Mouse (Mus musculus): ENCODE measurements around the gene Rarb. TPM values are rescaled to one million over a fixed set of nuclear protein-coding genes. Genes with fewer than 3 reads are reported as not detected.

Gene Rarb
- polyA plus RNA-seq, 2 experiments, result 1.7 TPM

- H3K27ac ChIP-seq, result no peak overlapping the region
- WGBS (ENCODE audit: insufficient replicate concordance), result 10% methylated on average over 12 of the region's 12 CpGs
- H3K27me3 ChIP-seq (ENCODE audit: control insufficient read depth, insufficient read depth, low read length), result no peaks in the 10 kb centered on the region
- H3K4me2 ChIP-seq (ENCODE audit: low read depth), result no peak overlapping the region
- H3K4me1 ChIP-seq (replicated peaks; ENCODE audit: control insufficient read depth in 2 of 2, insufficient read depth in 2 of 2, low read length in 1 of 2), result peaks cover 0 to 7% of the 10 kb centered on the region in 2 experiments; a peak in 2 of 4 replicates
- no peak for DNase-seq (ENCODE audit: low read depth in 3 of 3, low spot score in 3 of 3)
- no peak for TF ChIP-seq EP300 (IDR thresholded peaks at IDR 0.05; ENCODE audit: low read depth)
- TF ChIP-seq CTCF (IDR thresholded peaks at IDR 0.05; ENCODE audit: low read depth), result no peak
- no peak for ATAC-seq (ENCODE audit: insufficient read depth)
- no peaks in the 10 kb centered on the region for H3K9me3 ChIP-seq (ENCODE audit: control insufficient read depth, low read length)
- H3K9ac ChIP-seq (replicated peaks), result no peak overlapping the region
- no peaks in the 10 kb centered on the region for H3K36me3 ChIP-seq (replicated peaks; ENCODE audit: control insufficient read depth, insufficient read depth, low read depth)
- H3K4me3 ChIP-seq (ENCODE audit: insufficient read depth in 1 of 2, low read depth in 2 of 2, low read length in 2 of 2), result no peak overlapping the region
Measured at GRCm38 (mm10) chr14:16559294-16560217, 259.4 kb downstream of the Rarb start.

- DNase-seq (ENCODE audit: low read depth in 3 of 3, low spot score in 3 of 3) (no peak), ATAC-seq (ENCODE audit: insufficient read depth) (no peak)
- Histone ChIP-seq H3K4me1 (replicated peaks; ENCODE audit: control insufficient read depth in 2 of 2, insufficient read depth in 2 of 2, low read length in 1 of 2) (peaks cover 0 to 7% of the 10 kb centered on the region in 2 experiments; a peak in 2 of 4 replicates), H3K27ac (no peak overlapping the region), H3K4me3 (ENCODE audit: insufficient read depth in 1 of 2, low read depth in 2 of 2, low read length in 2 of 2) (no peak overlapping the region), H3K27me3 (ENCODE audit: control insufficient read depth, insufficient read depth, low read length) (no peaks in the 10 kb centered on the region), H3K36me3 (replicated peaks; ENCODE audit: control insufficient read depth, insufficient read depth, low read depth) (no peaks in the 10 kb centered on the region), H3K4me2 (ENCODE audit: low read depth) (no peak overlapping the region), H3K9me3 (ENCODE audit: control insufficient read depth, low read length) (no peaks in the 10 kb centered on the region), H3K9ac (replicated peaks) (no peak overlapping the region)
- TF ChIP-seq CTCF (IDR thresholded peaks at IDR 0.05; ENCODE audit: low read depth) (no peak), EP300 (IDR thresholded peaks at IDR 0.05; ENCODE audit: low read depth) (no peak)
- WGBS (ENCODE audit: insufficient replicate concordance), result 62% methylated on average over 2 of the region's 2 CpGs
Measured at GRCm38 (mm10) chr14:16558033-16558432, 260.9 kb downstream of the Rarb start.

- Histone ChIP-seq H3K9ac (replicated peaks) (no peak overlapping the region), H3K27ac (no peak overlapping the region), H3K9me3 (ENCODE audit: control insufficient read depth, low read length) (no peaks in the 10 kb centered on the region), H3K4me2 (ENCODE audit: low read depth) (no peak overlapping the region), H3K27me3 (ENCODE audit: control insufficient read depth, insufficient read depth, low read length) (no peaks in the 10 kb centered on the region), H3K36me3 (replicated peaks; ENCODE audit: control insufficient read depth, insufficient read depth, low read depth) (no peaks in the 10 kb centered on the region), H3K4me1 (replicated peaks; ENCODE audit: control insufficient read depth in 2 of 2, insufficient read depth in 2 of 2, low read length in 1 of 2) (peaks cover 0 to 5% of the 10 kb centered on the region in 2 experiments; a peak in 2 of 4 replicates), H3K4me3 (ENCODE audit: insufficient read depth in 1 of 2, low read depth in 2 of 2, low read length in 2 of 2) (no peak overlapping the region)
- no peak for DNase-seq (ENCODE audit: low read depth in 3 of 3, low spot score in 3 of 3)
- ATAC-seq (ENCODE audit: insufficient read depth), result no peak
- 33% methylated on average over 12 of the region's 12 CpGs for WGBS (ENCODE audit: insufficient replicate concordance)
- TF ChIP-seq EP300 (IDR thresholded peaks at IDR 0.05; ENCODE audit: low read depth) (no peak), CTCF (IDR thresholded peaks at IDR 0.05; ENCODE audit: low read depth) (no peak)
Measured at GRCm38 (mm10) chr14:16554643-16555459, 264.1 kb downstream of the Rarb start.

- H3K9me3 ChIP-seq (ENCODE audit: control insufficient read depth, low read length), result no peaks in the 10 kb centered on the region
- H3K4me1 ChIP-seq (replicated peaks; ENCODE audit: control insufficient read depth in 2 of 2, insufficient read depth in 2 of 2, low read length in 1 of 2), result peaks cover 0 to 5% of the 10 kb centered on the region in 2 experiments; a peak in 2 of 4 replicates
- no peak overlapping the region for H3K9ac ChIP-seq (replicated peaks)
- no peak overlapping the region for H3K4me3 ChIP-seq (ENCODE audit: insufficient read depth in 1 of 2, low read depth in 2 of 2, low read length in 2 of 2)
- H3K27ac ChIP-seq, result no peak overlapping the region
- no peaks in the 10 kb centered on the region for H3K36me3 ChIP-seq (replicated peaks; ENCODE audit: control insufficient read depth, insufficient read depth, low read depth)
- TF ChIP-seq CTCF (IDR thresholded peaks at IDR 0.05; ENCODE audit: low read depth) (no peak), EP300 (IDR thresholded peaks at IDR 0.05; ENCODE audit: low read depth) (no peak)
- no peaks in the 10 kb centered on the region for H3K27me3 ChIP-seq (ENCODE audit: control insufficient read depth, insufficient read depth, low read length)
- H3K4me2 ChIP-seq (ENCODE audit: low read depth), result no peak overlapping the region
- no peak for DNase-seq (ENCODE audit: low read depth in 3 of 3, low spot score in 3 of 3)
- ATAC-seq (ENCODE audit: insufficient read depth), result no peak
- 50% methylated on average over 1 of the region's 1 CpGs for WGBS (ENCODE audit: insufficient replicate concordance)
Measured at GRCm38 (mm10) chr14:16554319-16554642, 264.7 kb downstream of the Rarb start.

DNA sequence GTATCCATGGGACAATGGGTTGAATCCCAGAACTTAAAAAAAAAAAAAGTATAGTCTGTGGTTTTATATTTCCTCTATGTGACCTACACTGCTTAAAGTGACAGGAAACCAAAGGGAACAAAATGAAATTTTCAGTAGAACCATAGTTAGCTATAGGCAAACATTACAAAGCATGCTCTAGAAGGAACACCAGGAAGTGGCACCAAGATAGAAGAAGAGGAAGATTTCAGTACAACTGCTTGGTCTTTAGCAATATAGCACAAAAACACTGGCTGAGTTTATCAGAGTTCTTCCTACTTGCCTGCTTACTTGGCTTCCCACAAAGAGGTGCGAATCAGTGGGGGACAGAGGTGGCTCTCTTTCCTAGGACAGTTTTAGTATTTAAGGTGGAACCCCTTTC, 266.7 kb downstream of the Rarb start:
- DNase-seq (ENCODE audit: low read depth in 3 of 3, low spot score in 3 of 3) (no peak), ATAC-seq (ENCODE audit: insufficient read depth) (no peak)
- Histone ChIP-seq H3K27me3 (ENCODE audit: control insufficient read depth, insufficient read depth, low read length) (no peaks in the 10 kb centered on the region), H3K4me2 (ENCODE audit: low read depth) (no peak overlapping the region), H3K4me1 (replicated peaks; ENCODE audit: control insufficient read depth in 2 of 2, insufficient read depth in 2 of 2, low read length in 1 of 2) (peaks cover 0 to 5% of the 10 kb centered on the region in 2 experiments; a peak in 2 of 4 replicates), H3K36me3 (replicated peaks; ENCODE audit: control insufficient read depth, insufficient read depth, low read depth) (no peaks in the 10 kb centered on the region), H3K9ac (replicated peaks) (no peak overlapping the region), H3K27ac (no peak overlapping the region), H3K9me3 (ENCODE audit: control insufficient read depth, low read length) (no peaks in the 10 kb centered on the region), H3K4me3 (ENCODE audit: insufficient read depth in 1 of 2, low read depth in 2 of 2, low read length in 2 of 2) (no peak overlapping the region)
- WGBS (ENCODE audit: insufficient replicate concordance), result 38% methylated on average over 1 of the region's 1 CpGs
- TF ChIP-seq CTCF (IDR thresholded peaks at IDR 0.05; ENCODE audit: low read depth) (no peak), EP300 (IDR thresholded peaks at IDR 0.05; ENCODE audit: low read depth) (no peak)
